In the genomic region with DNA sequence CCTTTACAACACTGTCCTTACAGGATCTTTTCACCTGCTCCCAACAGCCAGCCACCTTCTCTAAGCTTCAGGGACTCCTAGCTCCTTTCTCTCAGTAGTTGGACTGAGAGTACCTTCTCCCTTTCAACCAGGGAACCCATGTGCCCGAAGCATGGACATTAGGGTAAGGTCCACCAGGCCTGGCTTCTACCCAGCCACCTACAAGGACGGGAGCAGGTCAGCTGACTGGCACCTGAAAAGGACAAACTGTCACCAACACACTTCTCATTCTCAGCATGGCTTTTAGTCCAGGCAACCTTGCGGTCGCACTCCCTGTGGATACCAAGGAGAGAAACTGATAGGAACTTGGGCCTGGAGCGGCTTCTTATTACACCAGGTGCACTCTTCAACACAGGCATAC, we compare ENCODE assay signal across 14 mouse cellular contexts.
"Had no signal": no experiment of that assay in that cellular context is flagged by ENCODE, and none has a peak within 500 bp of the region (broad histone marks: within the 10 kb centered on the region; RNA-seq: fewer than 3 reads in every experiment).

No protein-coding gene starts in this region.

- H3K4me3 ChIP-seq: left cerebral cortex, adult 2 months; limb, embryonic 10.5 days; midbrain, embryonic 10.5 days; myocyte; neural tube, embryonic 15.5 days had no signal

- DNase-seq: lung, embryonic 14.5 days; lung, postnatal 10 days; lung, postnatal 4 days; midbrain, embryonic 14.5 days; thymus, postnatal 4 days had no signal

- H3K27me3 ChIP-seq: neural tube, embryonic 15.5 days had no signal

- ATAC-seq: inflammation-experienced regulatory T-cells, adult 6 months; intestine, postnatal 0 days had no signal

- H3K4me1 ChIP-seq: limb, embryonic 10.5 days; midbrain, embryonic 10.5 days; neural tube, embryonic 15.5 days had no signal

- H3K9me3 ChIP-seq: limb, embryonic 10.5 days; midbrain, embryonic 10.5 days; neural tube, embryonic 15.5 days had no signal

- H3K27ac ChIP-seq: left cerebral cortex, adult 2 months; limb, embryonic 10.5 days; liver, embryonic 14.5 days; midbrain, embryonic 10.5 days; neural tube, embryonic 15.5 days; stomach, postnatal 0 days had no signal

- H3K9ac ChIP-seq: liver, embryonic 14.5 days; lung, embryonic 14.5 days; neural tube, embryonic 15.5 days had no signal

- H3K4me2 ChIP-seq: lung, embryonic 14.5 days; neural tube, embryonic 15.5 days had no signal
